Mouse (Mus musculus): ENCODE data around the gene Dao. TPM values are rescaled to one million over a fixed set of nuclear protein-coding genes. Genes with fewer than 3 reads are reported as not detected.

The Dao gene
- polyA plus RNA-seq, 1 experiment from 2014 or later = not detected

DNA sequence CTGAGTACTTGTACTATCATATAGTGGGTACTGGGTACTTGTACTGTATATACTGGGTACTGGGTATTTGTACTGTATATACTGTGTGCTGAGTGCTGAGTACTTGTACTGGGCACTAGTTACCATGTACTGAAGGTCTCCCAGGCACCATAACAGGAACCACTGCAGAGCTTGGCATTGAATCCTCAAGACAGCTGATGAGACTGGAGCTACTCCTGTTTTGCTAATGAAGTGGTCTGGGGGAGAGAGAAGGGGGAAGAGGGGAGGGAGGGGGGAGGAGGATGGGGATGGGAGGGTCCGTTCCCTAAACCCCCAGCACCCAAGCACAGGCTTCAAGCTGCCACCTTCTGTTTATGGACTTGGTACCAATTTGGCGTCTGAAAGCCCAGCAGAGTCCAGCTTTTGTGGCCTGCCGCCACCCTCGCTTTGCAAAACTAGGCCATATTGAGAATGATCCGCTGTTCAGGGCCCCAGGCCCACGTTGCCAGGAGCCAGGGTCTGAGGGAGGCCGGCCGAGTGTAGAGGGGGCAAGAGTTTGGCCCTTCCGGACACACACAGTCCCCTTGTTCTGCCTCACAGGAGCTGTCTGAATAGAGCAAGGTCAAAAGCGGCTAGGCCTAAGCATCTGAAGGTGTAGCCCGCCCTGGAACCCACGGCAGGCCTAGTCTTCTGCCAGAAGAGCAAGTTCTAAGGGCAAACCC, 4.4 kb downstream of the Dao start:
- WGBS = 86% methylated on average over 12 of the region's 12 CpGs

DNA sequence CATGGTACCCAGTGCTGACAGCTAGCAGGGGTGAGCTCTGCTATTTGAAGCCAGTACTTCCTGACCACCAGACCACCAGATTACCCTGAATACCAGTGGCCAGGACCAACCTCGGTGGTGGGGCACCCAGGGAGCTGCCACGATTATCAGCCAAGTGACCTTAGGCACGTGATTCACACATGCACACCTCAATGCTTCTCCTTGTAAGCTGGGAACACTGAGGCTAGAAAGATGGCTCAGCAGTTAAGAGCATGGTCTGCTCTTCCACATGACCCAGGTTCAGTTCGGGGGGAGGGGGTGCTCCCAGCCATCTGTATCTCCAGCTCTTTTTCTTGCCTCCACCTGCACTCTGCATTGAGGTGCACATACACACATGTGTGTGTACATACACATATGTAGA, 5.5 kb downstream of the Dao start:
- Histone ChIP-seq H3K27me3 (ENCODE audit: poor library complexity, severe bottlenecking) (no peaks in the 10 kb centered on the region), H3K4me1 (peaks cover 3% of the 10 kb centered on the region; the same call in 1 of the 2 replicates), H3K4me3 (no peak overlapping the region), H3K36me3 (replicated peaks) (no peaks in the 10 kb centered on the region), H3K27ac (no peak overlapping the region), H3K9me3 (no peaks in the 10 kb centered on the region)
- 78% methylated on average over 4 of the region's 4 CpGs for WGBS
- no peak for DNase-seq (ENCODE audit: extremely low spot score, low spot score)

More for the DNA sequence above, 4.4 kb downstream of the Dao start:
- no peaks in the 10 kb centered on the region for H3K36me3 ChIP-seq (replicated peaks)
- H3K27me3 ChIP-seq (ENCODE audit: poor library complexity, severe bottlenecking) = no peaks in the 10 kb centered on the region
- H3K4me1 ChIP-seq = peaks cover 7% of the 10 kb centered on the region; the same call in 1 of the 2 replicates
- H3K9me3 ChIP-seq = no peaks in the 10 kb centered on the region
- no peak for DNase-seq (ENCODE audit: extremely low spot score, low spot score)
- H3K4me3 ChIP-seq = no peak overlapping the region
- H3K27ac ChIP-seq = no peak overlapping the region

DNA sequence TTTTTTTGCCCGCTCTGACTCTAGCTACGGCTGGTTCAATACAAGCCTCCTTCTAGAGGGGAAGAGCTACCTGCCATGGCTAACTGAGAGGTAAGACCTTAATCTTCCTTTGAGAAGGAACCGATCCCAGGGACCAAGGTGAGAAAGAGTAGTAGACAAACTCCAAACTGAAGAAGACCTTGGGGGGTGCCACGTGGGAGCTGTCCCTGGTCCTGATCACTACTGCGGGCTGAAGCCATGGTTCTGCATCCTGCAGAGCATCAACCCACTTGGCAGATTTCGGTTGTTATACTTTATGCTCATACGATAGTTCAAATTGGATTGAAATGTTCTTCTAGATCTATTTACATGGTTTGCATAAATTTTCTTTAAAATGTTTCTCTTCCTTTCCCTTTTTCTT, 11.6 kb downstream of the Dao start:
- H3K4me1 ChIP-seq = 0 out of 2 replicates have a peak, but pooled peaks cover 3% of the 10 kb centered on the region
- 70% methylated on average over 7 of the region's 7 CpGs for WGBS
- no peak for DNase-seq (ENCODE audit: extremely low spot score, low spot score)

DNA sequence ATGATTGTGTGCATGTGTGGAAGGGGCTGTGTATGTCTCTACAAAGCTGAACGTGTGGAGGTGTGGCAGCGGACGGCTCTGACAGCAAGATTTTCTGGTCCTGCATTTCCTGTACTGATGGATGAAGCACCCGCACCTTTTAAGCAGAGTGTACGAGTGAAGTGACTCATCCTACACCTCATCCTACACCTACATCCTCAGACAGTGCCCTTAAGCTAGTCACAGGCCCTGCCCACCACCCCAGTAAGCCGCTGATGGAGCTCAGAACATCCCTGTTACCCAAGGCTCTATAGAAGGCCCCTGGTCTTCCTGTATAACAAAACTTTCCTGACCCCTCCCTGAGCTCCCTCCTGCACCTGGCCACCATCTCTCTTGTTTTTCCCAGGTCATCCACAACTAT, 20.9 kb downstream of the Dao start:
- Histone ChIP-seq H3K36me3 (replicated peaks) (no peaks in the 10 kb centered on the region), H3K4me1 (peaks cover 14% of the 10 kb centered on the region), H3K27me3 (ENCODE audit: poor library complexity, severe bottlenecking) (no peaks in the 10 kb centered on the region), H3K27ac (no peak overlapping the region), H3K9me3 (no peaks in the 10 kb centered on the region), H3K4me3 (peak overlapping the region; percentile 24)
- 65% methylated on average over 6 of the region's 6 CpGs for WGBS
- no peak for DNase-seq (ENCODE audit: extremely low spot score, low spot score)

More for the DNA sequence above, 11.6 kb downstream of the Dao start:
- H3K27me3 ChIP-seq (ENCODE audit: poor library complexity, severe bottlenecking) = no peaks in the 10 kb centered on the region
- H3K36me3 ChIP-seq (replicated peaks) = no peaks in the 10 kb centered on the region
- H3K27ac ChIP-seq = no peak overlapping the region
- H3K4me3 ChIP-seq = no peak overlapping the region
- H3K9me3 ChIP-seq = no peaks in the 10 kb centered on the region

DNA sequence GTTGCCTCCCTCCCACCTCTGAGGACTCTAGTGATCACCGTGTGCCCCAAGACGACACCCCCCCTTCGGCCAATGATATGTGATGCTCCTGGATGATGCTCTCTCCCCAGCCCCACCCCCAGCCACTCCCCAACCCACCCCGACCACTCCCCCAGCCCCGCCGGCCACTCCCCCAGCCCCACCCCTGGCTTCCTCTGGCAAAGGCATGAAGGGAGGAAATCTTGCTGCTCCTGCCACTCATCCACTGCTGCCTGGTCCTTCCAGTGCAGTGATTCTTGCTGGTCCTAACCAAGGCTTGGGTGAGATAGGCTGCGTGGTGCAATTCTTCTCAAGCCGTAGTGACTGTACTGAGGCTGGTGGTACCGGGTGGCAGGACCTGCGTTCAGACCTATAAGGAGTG, 21.4 kb downstream of the Dao start:
- H3K36me3 ChIP-seq (replicated peaks) = no peaks in the 10 kb centered on the region
- H3K27me3 ChIP-seq (ENCODE audit: poor library complexity, severe bottlenecking) = no peaks in the 10 kb centered on the region
- no peak for DNase-seq (ENCODE audit: extremely low spot score, low spot score)
- WGBS = 12% methylated on average over 10 of the region's 10 CpGs
- H3K4me3 ChIP-seq = peak overlapping the region; percentile 24
- no peak overlapping the region for H3K27ac ChIP-seq
- no peaks in the 10 kb centered on the region for H3K9me3 ChIP-seq
- H3K4me1 ChIP-seq = peaks cover 19% of the 10 kb centered on the region

DNA sequence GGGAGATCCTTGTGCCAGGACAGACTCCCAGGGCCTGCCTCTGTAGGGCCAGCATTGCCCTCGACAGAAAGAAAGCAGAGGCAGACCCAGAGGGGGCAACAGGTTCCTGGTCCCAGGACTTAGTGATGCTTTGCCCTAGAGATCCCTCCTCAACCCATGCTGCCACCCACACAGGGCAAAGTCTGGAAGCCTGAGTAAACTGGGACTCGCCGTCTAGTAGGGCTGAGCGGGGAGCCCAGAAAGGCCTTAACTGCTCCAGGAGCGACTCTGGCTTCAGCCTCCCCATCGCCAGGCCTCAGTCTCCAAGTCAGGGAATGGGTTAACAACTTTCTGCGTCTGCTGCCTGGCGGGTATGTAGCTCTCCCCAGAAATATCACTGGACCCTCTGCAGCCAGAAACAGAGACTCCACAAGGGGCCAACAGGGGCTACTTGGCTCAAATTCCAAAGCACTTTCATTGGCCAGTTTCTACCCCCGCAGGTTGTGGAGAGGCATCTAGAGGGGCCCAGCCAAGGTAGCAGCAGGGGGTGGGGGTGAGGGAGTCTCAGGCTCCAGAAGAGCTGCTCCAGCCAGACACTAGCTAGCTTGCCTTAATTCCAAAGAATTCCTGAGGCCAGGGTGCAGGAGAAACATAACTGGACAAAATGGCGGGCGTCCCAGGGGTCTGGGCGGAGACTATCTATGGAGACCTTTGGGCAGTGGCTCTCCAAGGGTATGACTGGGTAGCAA, 23.9 kb downstream of the Dao start:
- H3K27ac ChIP-seq = no peak overlapping the region
- H3K27me3 ChIP-seq (ENCODE audit: poor library complexity, severe bottlenecking) = no peaks in the 10 kb centered on the region
- 92% methylated on average over 12 of the region's 12 CpGs for WGBS
- DNase-seq (ENCODE audit: extremely low spot score, low spot score) = no peak
- H3K36me3 ChIP-seq (replicated peaks) = no peaks in the 10 kb centered on the region
- peaks cover 5% of the 10 kb centered on the region; the same call in 1 of the 2 replicates for H3K9me3 ChIP-seq
- H3K4me1 ChIP-seq = peaks cover 27% of the 10 kb centered on the region
- H3K4me3 ChIP-seq = no peak overlapping the region

DNA sequence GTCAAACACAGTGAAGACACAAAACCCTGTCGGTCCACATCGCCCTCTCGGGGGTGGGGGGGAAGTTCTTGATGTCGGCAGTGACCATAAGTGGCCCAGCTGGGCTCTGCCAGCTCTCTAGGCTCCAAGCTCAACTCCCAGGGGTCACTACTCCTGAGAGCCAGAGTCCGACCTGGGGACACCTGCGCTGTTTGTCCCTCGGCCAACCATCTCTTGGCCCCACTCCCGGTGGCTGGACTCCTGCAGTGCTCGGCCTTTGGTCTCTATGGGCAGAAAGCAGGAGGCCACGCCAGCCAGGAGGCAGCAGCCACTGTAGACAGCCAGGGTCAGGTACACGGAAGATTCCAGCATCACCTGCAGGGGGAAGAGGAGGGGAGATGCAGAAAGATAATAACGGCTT, 24.6 kb downstream of the Dao start:
- Histone ChIP-seq H3K4me3 (no peak overlapping the region), H3K9me3 (peaks cover 5% of the 10 kb centered on the region; the same call in 1 of the 2 replicates), H3K4me1 (peaks cover 27% of the 10 kb centered on the region), H3K36me3 (replicated peaks) (no peaks in the 10 kb centered on the region), H3K27me3 (ENCODE audit: poor library complexity, severe bottlenecking) (no peaks in the 10 kb centered on the region), H3K27ac (0 out of 2 replicates have a peak overlapping the region, but pooled peaks have one; percentile 17)
- no peak for DNase-seq (ENCODE audit: extremely low spot score, low spot score)
- 90% methylated on average over 12 of the region's 12 CpGs for WGBS

DNA sequence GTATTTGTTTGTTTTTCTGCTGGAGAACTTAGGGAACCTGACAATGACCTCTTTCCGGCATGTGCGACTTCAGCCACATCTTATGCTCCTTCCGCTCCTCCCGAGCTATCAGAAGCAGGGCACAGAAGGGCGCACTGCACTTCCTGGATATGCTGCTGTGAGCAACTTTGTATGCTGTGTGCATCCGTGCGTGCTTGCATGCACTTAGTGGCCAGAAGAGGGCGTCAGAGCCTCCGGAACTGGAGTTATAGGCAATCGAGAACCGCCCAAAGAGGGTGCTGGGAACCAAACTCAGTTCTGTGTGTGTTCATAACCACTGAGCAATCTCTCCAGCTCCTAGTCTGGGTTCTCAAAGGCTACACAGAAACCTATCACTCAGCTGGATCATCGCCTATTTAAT, 27.1 kb downstream of the Dao start:
- H3K4me1 ChIP-seq = peaks cover 28% of the 10 kb centered on the region
- 0 out of 2 replicates have a peak overlapping the region, but pooled peaks have one; percentile 58 for H3K27ac ChIP-seq
- 93% methylated on average over 12 of the region's 12 CpGs for whole genome bisulfite sequencing
- no peaks in the 10 kb centered on the region for H3K36me3 ChIP-seq (replicated peaks)
- no peak overlapping the region for H3K4me3 ChIP-seq
- DNase-seq (ENCODE audit: extremely low spot score, low spot score) = no peak
- peaks cover 5% of the 10 kb centered on the region; the same call in 1 of the 2 replicates for H3K9me3 ChIP-seq
- no peaks in the 10 kb centered on the region for H3K27me3 ChIP-seq (ENCODE audit: poor library complexity, severe bottlenecking)

DNA sequence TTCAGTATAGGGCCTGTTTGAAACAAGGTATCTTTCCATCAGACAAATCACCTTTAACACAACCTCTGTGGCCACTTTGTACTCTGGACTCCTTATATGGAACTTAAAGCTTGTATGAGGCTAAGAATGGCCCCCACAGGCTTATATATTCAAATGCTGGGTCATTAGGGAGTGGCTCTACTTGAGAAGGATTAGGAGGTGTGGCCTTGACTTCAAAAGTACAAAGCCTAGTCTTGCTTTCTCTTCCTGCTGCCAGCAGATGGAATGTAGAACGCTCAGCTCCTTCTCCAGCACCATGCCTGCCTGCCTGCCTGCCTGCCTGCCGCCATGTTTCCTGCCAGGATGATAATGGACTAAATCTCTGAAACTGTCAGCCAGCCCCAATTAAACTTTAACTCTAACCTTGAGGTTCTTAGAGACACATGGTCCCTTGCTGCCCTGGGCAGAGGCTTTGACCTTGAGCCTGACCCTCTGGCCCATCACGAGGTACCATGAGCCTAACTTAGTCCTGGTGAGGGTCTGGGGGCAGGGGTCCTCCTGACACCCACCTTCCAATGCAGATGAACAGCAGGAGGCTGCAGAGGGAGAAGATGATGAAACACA, 28.8 kb downstream of the Dao start:
- Histone ChIP-seq H3K4me1 (peaks cover 41% of the 10 kb centered on the region), H3K9me3 (peaks cover 5% of the 10 kb centered on the region; the same call in 1 of the 2 replicates), H3K27me3 (ENCODE audit: poor library complexity, severe bottlenecking) (no peaks in the 10 kb centered on the region), H3K4me3 (no peak overlapping the region), H3K36me3 (replicated peaks) (no peaks in the 10 kb centered on the region), H3K27ac (no peak overlapping the region)
- 85% methylated on average over 3 of the region's 3 CpGs for WGBS
- DNase-seq (ENCODE audit: extremely low spot score, low spot score) = no peak

DNA sequence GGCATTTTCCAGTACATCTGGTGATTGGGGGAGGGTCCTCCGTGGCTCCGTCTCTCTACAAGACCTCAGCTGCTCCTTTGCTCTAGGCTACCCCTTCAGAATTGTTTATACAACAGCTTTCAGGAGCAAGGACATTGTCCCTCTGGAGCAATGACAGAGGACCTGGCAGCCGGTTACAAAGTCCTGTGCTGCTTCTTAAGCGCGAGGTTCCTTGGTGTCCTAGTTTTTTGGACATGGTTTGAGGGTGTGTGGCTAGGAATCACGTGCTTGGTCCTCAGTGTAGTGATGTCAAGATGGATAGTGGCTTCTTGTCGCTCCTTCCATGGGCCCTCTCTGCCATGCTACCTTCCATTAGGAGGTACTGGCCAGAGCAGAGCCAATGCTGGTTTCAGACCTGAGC, 30.9 kb downstream of the Dao start:
- Histone ChIP-seq H3K4me3 (no peak overlapping the region), H3K27ac (0 out of 2 replicates have a peak overlapping the region, but pooled peaks have one; percentile 8), H3K9me3 (peaks cover 5% of the 10 kb centered on the region; the same call in 1 of the 2 replicates), H3K4me1 (peaks cover 38% of the 10 kb centered on the region), H3K36me3 (replicated peaks) (no peaks in the 10 kb centered on the region), H3K27me3 (ENCODE audit: poor library complexity, severe bottlenecking) (no peaks in the 10 kb centered on the region)
- 88% methylated on average over 7 of the region's 7 CpGs for WGBS
- no peak for DNase-seq (ENCODE audit: extremely low spot score, low spot score)

DNA sequence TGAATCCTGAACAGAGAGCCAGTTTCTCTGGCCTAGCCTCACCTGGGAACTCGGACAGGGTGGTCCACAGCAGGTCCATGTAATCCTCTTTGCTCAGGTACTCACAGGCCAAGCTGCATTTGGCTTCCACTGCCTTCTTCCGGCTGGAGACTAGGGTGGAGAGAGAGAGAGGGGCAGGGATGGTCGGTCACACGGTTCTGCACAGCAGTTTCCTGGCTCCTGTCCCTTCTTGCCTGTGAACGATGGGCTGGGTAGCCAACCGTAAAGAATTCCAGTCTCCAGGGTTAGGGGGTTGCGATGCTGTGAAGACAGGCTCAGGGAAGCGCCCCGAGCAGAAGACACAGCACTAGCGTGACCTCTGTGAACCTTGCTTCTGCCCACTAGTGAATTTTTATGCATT, 31.6 kb downstream of the Dao start:
- 55% methylated on average over 10 of the region's 10 CpGs for WGBS
- H3K9me3 ChIP-seq = peaks cover 5% of the 10 kb centered on the region; the same call in 1 of the 2 replicates
- no peaks in the 10 kb centered on the region for H3K27me3 ChIP-seq (ENCODE audit: poor library complexity, severe bottlenecking)
- peaks cover 32% of the 10 kb centered on the region for H3K4me1 ChIP-seq
- no peak overlapping the region for H3K4me3 ChIP-seq
- H3K27ac ChIP-seq = 0 out of 2 replicates have a peak overlapping the region, but pooled peaks have one; percentile 8
- no peak for DNase-seq (ENCODE audit: extremely low spot score, low spot score)
- no peaks in the 10 kb centered on the region for H3K36me3 ChIP-seq (replicated peaks)

DNA sequence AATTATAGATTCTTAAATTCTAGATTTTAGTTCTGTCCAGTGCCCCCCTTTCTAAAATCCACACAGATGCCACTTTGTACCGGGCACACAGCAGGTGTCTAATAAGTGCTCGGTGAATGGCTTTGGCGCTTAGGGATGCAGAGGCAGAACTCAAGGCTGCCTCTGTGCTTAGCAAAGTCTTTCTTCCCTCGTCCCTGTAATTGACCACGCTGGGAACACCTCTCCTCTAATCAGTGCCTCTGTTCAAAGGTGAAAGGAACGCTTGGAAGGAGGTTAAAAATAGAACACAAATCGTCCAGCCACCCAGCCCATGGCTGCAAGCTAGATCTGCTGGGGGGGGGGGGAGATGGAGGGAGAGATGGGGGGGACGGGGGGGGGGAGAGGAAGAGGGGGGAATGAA, 37.0 kb downstream of the Dao start:
- Histone ChIP-seq H3K27ac (0 out of 2 replicates have a peak overlapping the region, but pooled peaks have one; percentile 48), H3K4me1 (peaks cover 38% of the 10 kb centered on the region), H3K9me3 (no peaks in the 10 kb centered on the region), H3K4me3 (no peak overlapping the region), H3K36me3 (replicated peaks) (no peaks in the 10 kb centered on the region), H3K27me3 (ENCODE audit: poor library complexity, severe bottlenecking) (peaks cover 6% of the 10 kb centered on the region; the same call in 1 of the 2 replicates)
- no peak for DNase-seq (ENCODE audit: extremely low spot score, low spot score)
- 18% methylated on average over 7 of the region's 8 CpGs for WGBS

Data from forebrain, embryonic 10.5 days (tissue).